Mouse (Mus musculus) lung, embryonic 14.5 days (tissue): ENCODE data around the gene Gm28048. TPM values are rescaled to one million over a fixed set of nuclear protein-coding genes. Genes with fewer than 3 reads are reported as not detected.

Source experiments
- ATAC-seq: fragments of 200-750 bp; cut with Nextera tagmentation; 2 replicates; pipeline ENCODE4 v1.8.0; 2017; ENCODE audit warnings: mild to moderate bottlenecking, moderate TSS enrichment, moderate library complexity; ENCODE audit not compliant: insufficient read depth
- DNase-seq: peaks from one replicate; pipeline ENCODE4 v3.0.0-alpha.2; 2015
- H3K27ac ChIP-seq: fragments of 300-500 bp; sonication (generic); 2 replicates; pipeline ENCODE4 v1.5.1; 2014; ENCODE audit warnings: low read depth, mild to moderate bottlenecking, moderate library complexity
- H3K27me3 ChIP-seq: fragments of 300-500 bp; sonication (generic); 2 replicates; pipeline ENCODE4 v1.6.1; 2014; ENCODE audit warnings: low read length, control low read depth; ENCODE audit not compliant: insufficient read depth
- H3K36me3 ChIP-seq: fragments of 300-500 bp; sonication (generic); 2 replicates; pipeline ENCODE4 v1.6.1; 2014; ENCODE audit warnings: control low read depth; ENCODE audit not compliant: insufficient read depth
- H3K4me1 ChIP-seq: fragments of 300-500 bp; sonication (generic); 2 replicates; pipeline ENCODE4 v1.6.1; 2014; ENCODE audit warnings: antibody characterized with exemption, control low read depth; ENCODE audit not compliant: insufficient read depth
- H3K4me2 ChIP-seq: fragments of 300-500 bp; sonication (generic); 2 replicates; pipeline ENCODE4 v1.6.1; 2014; ENCODE audit warnings: mild to moderate bottlenecking
- H3K4me3 ChIP-seq: fragments of 300-500 bp; sonication (generic); 2 replicates; pipeline ENCODE4 v1.5.1; 2014; ENCODE audit warnings: low read depth, low read length
- H3K9ac ChIP-seq: fragments of 300-500 bp; sonication (generic); 2 replicates; pipeline ENCODE4 v1.6.1; 2014
- H3K9me3 ChIP-seq: fragments of 300-500 bp; sonication (generic); 2 replicates; pipeline ENCODE4 v1.6.1; 2016; ENCODE audit warnings: low read depth, low read length, control low read depth
- CTCF ChIP-seq: IDR thresholded peaks from 2 replicates; pipeline ENCODE4 v1.5.1; 2016; ENCODE audit warnings: antibody characterized with exemption, low read depth
- WGBS: fragments of 180-500 bp; shearing (Covaris S2); extraction: QIAGEN DNeasy Blood & Tissue Kit; methylation state at CpG from one replicate; pipeline ENCODE4 v1.1.7; 2014; 5-methylcytosine and 5-hydroxymethylcytosine counted together
- polyA plus RNA-seq: library from polyadenylated mRNA; unstranded; fragments of >200 nt; fragmentation: Nextera tagmentation; extraction: Ambion mirVana; gene quantifications from 2 replicates; pipeline ENCODE4 v1.2.1, GENCODE M21; 2014

Gene Gm28048
- polyA plus RNA-seq, 1 experiment from 2014 or later: 15.3 TPM

DNA sequence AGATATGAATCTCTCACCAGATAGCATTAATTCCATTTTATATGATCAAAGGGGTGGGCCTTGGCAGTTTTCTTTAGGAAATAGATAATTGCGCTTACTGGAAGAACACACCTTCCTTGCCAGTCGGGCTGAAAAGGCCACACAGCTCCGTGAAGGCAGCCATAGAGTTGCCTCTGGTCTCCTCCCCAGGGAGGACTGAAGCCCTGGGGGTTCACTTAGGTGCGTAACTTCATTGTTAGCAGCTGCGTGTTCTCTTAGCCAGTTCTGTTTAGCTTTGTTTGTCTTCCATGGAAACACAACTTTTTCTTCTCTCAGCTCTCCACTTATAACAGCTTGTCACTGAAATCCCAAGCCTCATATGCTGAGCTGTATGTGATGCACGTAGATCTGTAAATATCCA lies 89.4 kb downstream of the Gm28048 start:
- Histone ChIP-seq H3K27me3 (no peaks in the 10 kb centered on the region), H3K4me2 (no peak overlapping the region), H3K36me3 (no peaks in the 10 kb centered on the region), H3K27ac (no peak overlapping the region), H3K9me3 (no peaks in the 10 kb centered on the region), H3K9ac (no peak overlapping the region), H3K4me1 (no peaks in the 10 kb centered on the region), H3K4me3 (no peak overlapping the region)
- DNase-seq (no peak), ATAC-seq (no peak)
- TF ChIP-seq CTCF: no peak
- 65% methylated on average over 6 of the region's 6 CpGs for whole genome bisulfite sequencing

DNA sequence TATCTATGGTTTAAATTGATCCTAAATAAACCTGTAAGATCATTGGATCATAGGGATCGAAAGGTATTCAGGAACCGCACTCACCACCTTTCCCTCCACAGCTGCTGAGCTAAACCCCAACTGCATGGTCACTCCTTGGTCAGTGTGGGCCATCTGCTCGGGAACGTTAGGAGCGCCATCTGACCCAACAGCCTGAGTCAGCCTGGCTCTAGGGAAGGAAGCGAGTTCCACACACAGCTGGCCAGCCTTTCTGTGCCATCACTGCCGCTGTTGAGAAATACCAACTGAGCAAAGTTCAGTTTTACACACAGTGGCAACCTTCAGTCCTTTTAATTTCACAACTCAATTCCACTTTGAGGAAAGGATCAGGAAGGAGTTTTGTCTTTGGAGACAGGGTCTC lies 90.0 kb downstream of the Gm28048 start:
- Histone ChIP-seq H3K4me3 (no peak overlapping the region), H3K4me1 (no peaks in the 10 kb centered on the region), H3K36me3 (no peaks in the 10 kb centered on the region), H3K9me3 (no peaks in the 10 kb centered on the region), H3K27ac (no peak overlapping the region), H3K4me2 (no peak overlapping the region), H3K9ac (no peak overlapping the region), H3K27me3 (no peaks in the 10 kb centered on the region)
- DNase-seq (no peak), ATAC-seq (no peak)
- 82% methylated on average over 7 of the region's 7 CpGs for whole genome bisulfite sequencing
- no peak for TF ChIP-seq CTCF

DNA sequence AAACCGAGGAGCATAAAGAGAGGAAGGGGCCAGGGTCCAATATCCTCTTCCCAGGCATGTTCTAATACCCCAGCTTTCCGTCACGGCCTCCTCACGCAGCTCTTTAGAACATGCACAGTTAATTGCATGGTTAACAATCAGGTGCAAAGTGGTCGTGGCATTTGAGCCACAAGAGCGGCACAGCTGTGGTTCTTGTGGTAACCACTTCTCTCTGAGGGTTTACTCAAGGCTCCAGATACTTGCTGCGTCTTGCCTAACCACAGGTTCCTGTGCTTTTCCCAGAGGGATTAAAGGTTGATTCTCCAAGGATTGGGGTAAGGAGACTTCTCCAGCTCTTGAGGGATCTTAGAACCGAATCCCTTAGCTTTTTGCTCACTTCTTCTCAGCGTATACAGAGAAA lies 90.6 kb downstream of the Gm28048 start:
- 71% methylated on average over 9 of the region's 9 CpGs for WGBS
- Histone ChIP-seq H3K9me3 (no peaks in the 10 kb centered on the region), H3K36me3 (no peaks in the 10 kb centered on the region), H3K4me1 (no peaks in the 10 kb centered on the region), H3K27me3 (no peaks in the 10 kb centered on the region), H3K9ac (no peak overlapping the region), H3K27ac (no peak overlapping the region), H3K4me3 (no peak overlapping the region), H3K4me2 (no peak overlapping the region)
- DNase-seq (no peak), ATAC-seq (no peak)
- TF ChIP-seq CTCF: no peak

DNA sequence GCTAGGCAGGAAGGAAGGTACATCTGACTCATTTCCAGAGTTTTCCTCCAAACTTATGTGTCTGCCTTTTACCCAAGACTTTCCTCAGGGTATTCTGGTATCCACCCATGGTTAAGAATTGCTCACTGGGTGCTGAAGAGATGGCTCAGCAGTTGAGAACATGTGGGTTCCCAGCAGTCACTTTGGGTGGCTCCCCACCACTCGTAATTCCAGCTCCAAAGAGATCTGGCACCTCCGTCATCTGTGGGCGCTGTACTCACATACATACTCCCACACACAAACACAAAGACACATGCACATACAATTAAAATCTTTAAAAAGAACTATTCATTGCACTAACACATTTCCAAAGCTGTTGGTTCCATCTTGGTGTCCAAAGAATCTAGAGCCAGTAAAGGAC lies 92.7 kb downstream of the Gm28048 start:
- Histone ChIP-seq H3K4me2 (no peak overlapping the region), H3K27ac (no peak overlapping the region), H3K4me3 (no peak overlapping the region), H3K4me1 (no peaks in the 10 kb centered on the region), H3K9me3 (no peaks in the 10 kb centered on the region), H3K27me3 (no peaks in the 10 kb centered on the region), H3K9ac (no peak overlapping the region), H3K36me3 (no peaks in the 10 kb centered on the region)
- WGBS: 89% methylated on average over 3 of the region's 3 CpGs
- no peak for TF ChIP-seq CTCF
- DNase-seq: no peak
- ATAC-seq: no peak

DNA sequence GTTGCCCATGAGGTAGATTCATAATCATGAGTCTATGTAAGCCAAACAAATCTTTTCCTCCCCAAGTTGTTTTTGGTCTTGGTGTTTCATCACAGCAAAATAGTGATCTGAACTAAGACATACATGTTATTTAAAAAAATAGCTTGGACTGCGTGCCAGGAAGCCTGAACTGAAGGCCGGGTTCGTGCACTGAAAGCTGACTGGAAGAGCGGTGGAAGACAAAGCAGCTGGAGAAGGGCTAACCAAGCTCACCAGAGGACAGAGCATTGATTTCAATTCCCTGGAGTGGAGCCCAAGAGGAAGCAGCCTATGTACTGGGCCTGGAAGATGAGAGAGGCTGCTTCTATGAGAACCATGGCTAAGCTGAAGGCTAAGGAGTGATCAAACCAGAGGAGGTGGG lies 94.9 kb downstream of the Gm28048 start:
- ATAC-seq (no peak), DNase-seq (no peak)
- no peaks in the 10 kb centered on the region for H3K27me3 ChIP-seq
- 78% methylated on average over 4 of the region's 4 CpGs for WGBS
- no peaks in the 10 kb centered on the region for H3K4me1 ChIP-seq
- no peak overlapping the region for H3K4me3 ChIP-seq
- H3K36me3 ChIP-seq: no peaks in the 10 kb centered on the region
- H3K9ac ChIP-seq: no peak overlapping the region
- no peak overlapping the region for H3K27ac ChIP-seq
- no peak for TF ChIP-seq CTCF
- H3K9me3 ChIP-seq: no peaks in the 10 kb centered on the region
- no peak overlapping the region for H3K4me2 ChIP-seq

DNA sequence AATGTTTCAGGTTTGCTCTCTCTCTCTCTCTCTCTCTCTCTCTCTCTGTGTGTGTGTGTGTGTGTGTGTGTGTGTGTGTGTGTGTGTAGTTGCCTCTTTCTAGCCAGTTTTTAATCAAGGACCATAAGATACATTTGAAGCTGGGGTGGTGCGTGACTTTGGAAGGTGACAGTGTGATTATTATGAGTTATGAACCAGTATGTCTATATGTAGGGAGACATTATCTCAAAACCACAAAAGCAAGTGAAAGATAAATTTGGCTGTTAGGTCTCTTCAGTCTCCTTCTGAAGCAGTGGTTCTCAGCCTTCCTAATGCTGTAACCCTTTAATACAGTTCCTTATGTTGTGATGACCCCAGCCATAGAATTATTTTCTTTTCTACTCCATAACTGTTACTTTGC lies 96.5 kb downstream of the Gm28048 start:
- Histone ChIP-seq H3K4me1 (no peaks in the 10 kb centered on the region), H3K27ac (no peak overlapping the region), H3K9me3 (no peaks in the 10 kb centered on the region), H3K4me2 (no peak overlapping the region), H3K4me3 (no peak overlapping the region), H3K9ac (no peak overlapping the region), H3K36me3 (no peaks in the 10 kb centered on the region), H3K27me3 (no peaks in the 10 kb centered on the region)
- no peak for TF ChIP-seq CTCF
- DNase-seq (no peak), ATAC-seq (no peak)
- WGBS: 87% methylated on average over 1 of the region's 1 CpGs

DNA sequence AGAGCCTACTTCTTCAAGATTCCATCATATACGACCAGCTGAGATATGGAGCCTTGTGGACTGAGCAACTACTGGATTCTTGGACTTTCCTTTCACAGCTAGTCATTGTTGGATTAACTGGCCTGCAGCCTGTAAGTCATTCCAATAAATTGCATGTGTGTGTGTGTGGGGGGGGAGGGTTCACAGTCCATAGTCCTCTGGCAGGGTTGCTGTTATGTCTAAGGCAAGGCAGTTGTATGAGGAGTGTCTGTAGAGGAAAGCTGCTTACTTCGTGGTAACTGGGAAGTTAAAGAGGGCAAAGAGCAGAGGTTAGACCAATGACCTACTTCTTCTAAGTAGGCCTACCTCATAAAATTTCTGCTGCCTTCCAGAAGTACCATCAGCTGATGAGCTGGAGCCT lies 98.2 kb downstream of the Gm28048 start:
- no peak for ATAC-seq
- 82% methylated on average over 2 of the region's 2 CpGs for WGBS
- H3K36me3 ChIP-seq: no peaks in the 10 kb centered on the region
- no peaks in the 10 kb centered on the region for H3K9me3 ChIP-seq
- H3K27me3 ChIP-seq: no peaks in the 10 kb centered on the region
- H3K4me1 ChIP-seq: no peaks in the 10 kb centered on the region
- no peak overlapping the region for H3K27ac ChIP-seq
- H3K4me2 ChIP-seq: no peak overlapping the region
- no peak for DNase-seq
- no peak for TF ChIP-seq CTCF
- H3K4me3 ChIP-seq: no peak overlapping the region
- no peak overlapping the region for H3K9ac ChIP-seq

DNA sequence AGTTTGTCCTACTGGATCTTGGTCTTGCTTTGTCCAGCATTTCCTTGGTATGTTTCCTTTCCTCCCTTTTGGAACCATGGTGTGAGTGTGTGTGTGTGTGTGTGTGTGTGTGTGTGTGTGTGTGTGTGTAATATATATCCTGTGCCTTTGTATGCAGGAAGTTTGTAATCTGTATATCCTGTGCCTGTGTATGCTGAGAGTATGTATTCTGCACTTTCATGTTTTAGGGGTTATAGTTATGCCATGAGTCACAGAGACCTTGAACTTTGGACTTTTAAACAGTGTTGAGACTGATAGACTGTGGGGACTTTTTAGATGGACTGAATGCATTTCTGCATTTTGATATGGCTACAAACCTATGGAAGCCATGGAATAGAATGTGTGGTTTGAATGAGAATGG lies 99.0 kb downstream of the Gm28048 start:
- Histone ChIP-seq H3K4me2 (no peak overlapping the region), H3K36me3 (no peaks in the 10 kb centered on the region), H3K27ac (no peak overlapping the region), H3K9ac (no peak overlapping the region), H3K9me3 (no peaks in the 10 kb centered on the region), H3K27me3 (no peaks in the 10 kb centered on the region), H3K4me1 (no peaks in the 10 kb centered on the region), H3K4me3 (no peak overlapping the region)
- DNase-seq (no peak), ATAC-seq (no peak)
- TF ChIP-seq CTCF: no peak
